Mouse (Mus musculus): ENCODE data around the gene Atp5j2. TPM values are rescaled to one million over a fixed set of nuclear protein-coding genes. Genes with fewer than 3 reads are reported as not detected.

Atp5j2 gene
- polyA plus RNA-seq, 1 experiment from 2014 or later: 582 TPM

DNA sequence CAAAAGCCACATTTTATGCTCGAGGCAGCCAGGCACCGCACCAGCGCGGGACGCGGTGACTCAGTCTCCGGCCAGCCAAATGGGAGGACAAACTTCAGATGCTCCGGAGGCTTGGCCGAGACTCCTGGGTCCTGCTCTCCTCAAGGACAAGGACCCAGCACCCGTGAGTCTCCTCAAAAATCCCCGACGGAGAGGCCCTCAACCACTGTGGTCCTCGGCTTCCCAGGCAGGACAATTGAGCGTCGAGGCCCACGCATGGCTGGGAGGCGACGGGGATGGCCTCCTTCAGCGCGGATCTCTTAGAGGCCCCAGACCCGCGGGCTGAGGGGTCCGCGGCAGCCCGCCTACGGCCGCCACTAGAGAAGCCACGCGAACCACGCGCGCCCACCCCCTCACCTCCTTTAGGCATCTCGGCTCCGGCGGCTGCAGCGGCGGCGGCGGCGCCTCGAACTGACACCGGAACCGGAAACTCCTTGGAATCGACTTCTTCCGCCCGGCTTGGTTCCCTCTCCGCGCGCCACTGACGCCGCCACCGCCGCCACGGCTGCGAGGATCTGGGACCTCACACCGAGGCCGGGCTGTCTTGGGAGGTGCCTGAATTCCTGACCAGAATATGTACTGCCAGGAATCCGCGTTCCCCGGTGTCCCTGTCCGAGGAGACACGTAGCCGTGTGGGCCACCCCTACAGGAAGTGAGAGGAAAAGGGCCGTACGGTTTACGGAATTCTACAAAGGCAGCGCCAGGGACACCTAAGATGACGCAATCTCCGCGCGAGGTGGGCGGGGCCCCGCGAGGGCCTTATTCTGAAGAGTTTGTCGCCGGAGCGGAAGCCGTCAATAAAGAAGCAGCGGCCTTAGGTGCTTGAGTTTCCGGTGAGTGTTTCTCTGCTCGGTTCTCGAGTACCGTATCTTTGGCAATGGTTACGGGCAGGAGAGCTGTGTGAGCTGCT lies 52.0 kb downstream of the Atp5j2 start, which contains the start of the genes Pdap1 and Bud31:
Gene Pdap1, minus strand, starts transcription at position 668 of the 949 bp plus-strand sequence.
Gene Bud31, plus strand, starts transcription at position 792 of the 949 bp plus-strand sequence.
- H3K4me3 ChIP-seq: peak within 1 kb of the TSS; percentile 99
- DNase-seq (ENCODE audit: low spot score): peak; percentile 93
- H3K27me3 ChIP-seq (ENCODE audit: insufficient read depth, poor library complexity, severe bottlenecking): no peaks in the 10 kb centered on the region
- peaks cover 64% of the 10 kb centered on the region for H3K36me3 ChIP-seq
- H3K27ac ChIP-seq: peak within 1 kb of the TSS; percentile 99
- H3K9me3 ChIP-seq: no peaks in the 10 kb centered on the region
- peaks cover 28% of the 10 kb centered on the region for H3K4me1 ChIP-seq (replicated peaks)
- under 1% methylated on average over 84 of the region's 84 CpGs for WGBS

DNA sequence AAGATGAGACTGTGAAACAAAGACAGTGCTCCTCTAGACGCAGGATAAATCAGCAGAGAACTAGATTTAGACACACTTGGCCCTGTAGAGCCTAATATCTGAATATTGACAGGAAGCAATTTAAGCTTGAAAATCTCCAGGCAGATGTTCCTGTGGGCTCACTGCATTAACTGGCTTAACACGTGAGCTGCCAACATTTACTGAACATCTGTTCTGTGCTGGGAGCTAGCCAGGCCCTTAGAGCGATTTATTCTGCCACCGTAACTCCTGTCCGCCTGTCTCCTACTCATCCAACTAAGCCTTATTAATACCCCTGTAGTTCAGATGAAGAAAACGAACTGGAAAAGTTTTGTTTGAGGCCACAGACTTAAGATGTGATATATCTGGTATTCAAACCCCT lies 53.0 kb downstream of the Atp5j2 start:
- DNase-seq (ENCODE audit: low spot score): no peak
- Histone ChIP-seq H3K27me3 (ENCODE audit: insufficient read depth, poor library complexity, severe bottlenecking) (no peaks in the 10 kb centered on the region), H3K9me3 (no peaks in the 10 kb centered on the region), H3K4me3 (peak overlapping the region; percentile 99), H3K4me1 (replicated peaks) (peaks cover 28% of the 10 kb centered on the region), H3K27ac (peak overlapping the region; percentile 99), H3K36me3 (peaks cover 64% of the 10 kb centered on the region)
- 26% methylated on average over 6 of the region's 6 CpGs for WGBS

Other genes with a start within 250 kb of the Atp5j2 start
- gene Smurf1, start 226.2 kb downstream of the Atp5j2 start, polyA plus RNA-seq (2016; fragmentation: Nextera tagmentation; extraction: Ambion mirVana): 14.7 and 17.5 TPM in 2 replicates
- 0.13 TPM in 1 of 2 replicates, not detected in the other for gene Gm4871, start 159.3 kb downstream of the Atp5j2 start, polyA plus RNA-seq (2016; fragmentation: Nextera tagmentation; extraction: Ambion mirVana)
- not detected in 2 replicates for gene 1700018F24Rik, start 149.1 kb downstream of the Atp5j2 start, polyA plus RNA-seq (2016; fragmentation: Nextera tagmentation; extraction: Ambion mirVana)
- 145 and 159 TPM in 2 replicates for gene Arpc1a, start 108.2 kb downstream of the Atp5j2 start, polyA plus RNA-seq (2016; fragmentation: Nextera tagmentation; extraction: Ambion mirVana)
- not detected in 2 replicates for gene Kpna7, start 108.0 kb downstream of the Atp5j2 start, polyA plus RNA-seq (2016; fragmentation: Nextera tagmentation; extraction: Ambion mirVana)
- gene Arpc1b, start 77.8 kb downstream of the Atp5j2 start, polyA plus RNA-seq (2016; fragmentation: Nextera tagmentation; extraction: Ambion mirVana): 107 and 126 TPM in 2 replicates
- 130 and 135 TPM in 2 replicates for gene Pdap1, start 51.8 kb downstream of the Atp5j2 start, polyA plus RNA-seq (2016; fragmentation: Nextera tagmentation; extraction: Ambion mirVana)
- 244 and 266 TPM in 2 replicates for gene Bud31, start 51.7 kb downstream of the Atp5j2 start, polyA plus RNA-seq (2016; fragmentation: Nextera tagmentation; extraction: Ambion mirVana)
- gene Ptcd1, start 25.0 kb downstream of the Atp5j2 start, polyA plus RNA-seq (2016; fragmentation: Nextera tagmentation; extraction: Ambion mirVana): 19.6 and 21.9 TPM in 2 replicates
- 70.5 and 92.9 TPM in 2 replicates for gene Cpsf4, start 24.8 kb downstream of the Atp5j2 start, polyA plus RNA-seq (2016; fragmentation: Nextera tagmentation; extraction: Ambion mirVana)
- gene Zkscan14, start 9.8 kb upstream of the Atp5j2 start, polyA plus RNA-seq (2016; fragmentation: Nextera tagmentation; extraction: Ambion mirVana): 7.8 and 9.2 TPM in 2 replicates
- 15.2 and 17.2 TPM in 2 replicates for gene Zkscan5, start 12.5 kb upstream of the Atp5j2 start, polyA plus RNA-seq (2016; fragmentation: Nextera tagmentation; extraction: Ambion mirVana)
- 32.0 and 32.7 TPM in 2 replicates for gene Zfp655, start 39.7 kb upstream of the Atp5j2 start, polyA plus RNA-seq (2016; fragmentation: Nextera tagmentation; extraction: Ambion mirVana)
- 0.25 and 0.95 TPM in 2 replicates for gene Zscan25, start 88.4 kb upstream of the Atp5j2 start, polyA plus RNA-seq (2016; fragmentation: Nextera tagmentation; extraction: Ambion mirVana)
- not detected in 2 replicates for gene Cyp3a57, start 153.2 kb upstream of the Atp5j2 start, polyA plus RNA-seq (2016; fragmentation: Nextera tagmentation; extraction: Ambion mirVana)